Mouse (Mus musculus) embryonic facial prominence, embryonic 14.5 days (tissue): ENCODE measurements around the gene D16Ertd472e. TPM values are rescaled to one million over a fixed set of nuclear protein-coding genes. Genes with fewer than 3 reads are reported as not detected.

Experiments used
- polyA plus RNA-seq: library from polyadenylated mRNA; unstranded; fragments of >200 nt; fragmentation: Nextera tagmentation; extraction: Ambion mirVana; gene quantifications from 2 replicates; pipeline ENCODE4 v1.2.1, GENCODE M21; 2014

D16Ertd472e gene
- polyA plus RNA-seq, 1 experiment from 2014 or later, result 18.6 TPM

Other genes starting within 250 kb of the D16Ertd472e start
- 54.7 and 70.6 TPM in 2 replicates for gene Btg3, start 199.5 kb downstream of the D16Ertd472e start, polyA plus RNA-seq